Mouse (Mus musculus) layer of hippocampus, postnatal 25 days (tissue): ENCODE results near the gene Muc4. TPM values are rescaled to one million over a fixed set of nuclear protein-coding genes. Genes with fewer than 3 reads are reported as not detected.

Source experiments
- DNase-seq, 2 experiments: peaks; one replicate each; pipeline ENCODE4 v3.0.0; 2022; ENCODE audit warnings: mixed read lengths in 2 of 2, low spot score in 1 of 2; ENCODE audit errors: extremely low spot score in 1 of 2
- total RNA-seq, 2 experiments: library from RNA; stranded (reverse); gene quantifications; 2 replicates each; pipeline ENCODE4 v1.2.3; 2021

Gene Muc4
- total RNA-seq, 2 experiments from 2014 or later, result not detected

GRCm38 (mm10) chr16:32797426-32797689 lies 61.7 kb downstream of the Muc4 start, which contains the start of gene Muc20:
Muc20 (minus strand) TSS chr16:32797435.
- no peak for DNase-seq

- DNase-seq, result peak in 1 of 2 experiments; percentile 50
These were observed 67.7 kb downstream of the Muc4 start for GRCm38 (mm10) chr16:32803252-32803853.

GRCm38 (mm10) chr16:32803901-32804300 lies 68.2 kb downstream of the Muc4 start:
- no peak for DNase-seq

GRCm38 (mm10) chr16:32805151-32805550 lies 69.5 kb downstream of the Muc4 start:
- no peak for DNase-seq

GRCm38 (mm10) chr16:32807408-32808185 lies 71.9 kb downstream of the Muc4 start:
- DNase-seq, result no peak

GRCm38 (mm10) chr16:32810321-32810720 lies 74.6 kb downstream of the Muc4 start, which contains the start of gene Smbd1:
Smbd1 (minus strand) TSS chr16:32810477.
- no peak for DNase-seq

GRCm38 (mm10) chr16:32812888-32813361 lies 77.2 kb downstream of the Muc4 start:
- DNase-seq, result peak; percentile 62 to 95

- DNase-seq, result no peak
These were observed 77.7 kb downstream of the Muc4 start for GRCm38 (mm10) chr16:32813362-32813761.

GRCm38 (mm10) chr16:32813771-32814170 lies 78.1 kb downstream of the Muc4 start:
- no peak for DNase-seq

GRCm38 (mm10) chr16:32814539-32814938 lies 78.9 kb downstream of the Muc4 start:
- peak in 1 of 2 experiments; percentile 26 for DNase-seq

GRCm38 (mm10) chr16:32815160-32815605 lies 79.5 kb downstream of the Muc4 start:
- no peak for DNase-seq

GRCm38 (mm10) chr16:32818036-32818435 lies 82.3 kb downstream of the Muc4 start:
- no peak for DNase-seq

- DNase-seq, result no peak
These were observed 82.8 kb downstream of the Muc4 start for GRCm38 (mm10) chr16:32818441-32818840.

- no peak for DNase-seq
These were observed 86.2 kb downstream of the Muc4 start for GRCm38 (mm10) chr16:32821772-32822449.

- no peak for DNase-seq
These were observed 86.8 kb downstream of the Muc4 start for GRCm38 (mm10) chr16:32822450-32822827.

- DNase-seq, result no peak
These were observed 87.2 kb downstream of the Muc4 start for GRCm38 (mm10) chr16:32822881-32823280.

- DNase-seq, result no peak
These were observed 87.8 kb downstream of the Muc4 start for GRCm38 (mm10) chr16:32823487-32823886.

- DNase-seq, result no peak
These were observed 88.4 kb downstream of the Muc4 start for GRCm38 (mm10) chr16:32824061-32824460.

GRCm38 (mm10) chr16:32825380-32825779 lies 89.7 kb downstream of the Muc4 start:
- DNase-seq, result no peak

GRCm38 (mm10) chr16:32826521-32826920 lies 90.8 kb downstream of the Muc4 start:
- no peak for DNase-seq

- DNase-seq, result no peak
These were observed 93.4 kb downstream of the Muc4 start for GRCm38 (mm10) chr16:32829104-32829503.
